Mouse (Mus musculus) regulatory T cell (primary cell): ENCODE data around the gene Taf15.

Experiments
- in situ Hi-C: fragments of 300-600 bp; cut with MboI, MseI; formaldehyde crosslinking; loops from one replicate; pipeline ENCODE4 v1.15.1; 2025; ENCODE audit warnings: high pct_unique_total_duplicates

Taf15 gene

GRCm38 (mm10) chr11:83536831-83537230 is 63.9 kb downstream of the Taf15 start:
- in situ Hi-C loops, result no loop called here

GRCm38 (mm10) chr11:83538705-83539314 is 65.9 kb downstream of the Taf15 start:
- in situ Hi-C loops, result no loop called here

- in situ Hi-C loops, result no loop called here
Measured at GRCm38 (mm10) chr11:83540931-83541330, 68.0 kb downstream of the Taf15 start.

- in situ Hi-C loops, result no loop called here
Measured at GRCm38 (mm10) chr11:83541415-83541814, 68.5 kb downstream of the Taf15 start.

GRCm38 (mm10) chr11:83544214-83544613 is 71.3 kb downstream of the Taf15 start:
- in situ Hi-C loops, result no loop called here

- in situ Hi-C loops, result loop anchor here (5.0 kb wide), 2 partner anchors 82 to 187 kb away; no protein-coding TSS in a partner anchor
Measured at GRCm38 (mm10) chr11:83550186-83550632, 77.3 kb downstream of the Taf15 start.

GRCm38 (mm10) chr11:83551037-83551436 is 78.2 kb downstream of the Taf15 start:
- in situ Hi-C loops, result loop anchor here (5.0 kb wide), 2 partner anchors 81 to 186 kb away; no protein-coding TSS in a partner anchor

- in situ Hi-C loops, result loop anchor here (5.0 kb wide), 2 partner anchors 81 to 186 kb away; no protein-coding TSS in a partner anchor
Measured at GRCm38 (mm10) chr11:83551668-83552067, 78.8 kb downstream of the Taf15 start.
